Mouse (Mus musculus): ENCODE data around the gene Prdm1. TPM values are rescaled to one million over a fixed set of nuclear protein-coding genes. Genes with fewer than 3 reads are reported as not detected.

The Prdm1 gene
- total and polyA plus RNA-seq, 3 experiments = 8.9 to 29.1 (median 10.7) TPM

GRCm38 (mm10) chr10:44449666-44450065, 78.6 kb downstream of the Prdm1 start:
- DNase-seq (ENCODE audit: low spot score) (no peak), ATAC-seq (ENCODE audit: extremely low read depth, insufficient number of reproducible peaks, low FRiP score, poor library complexity, severe bottlenecking) (no peak)
- Histone ChIP-seq H3K4me1 (ENCODE audit: insufficient read depth, low read depth, low read length) (peaks cover 3% of the 10 kb centered on the region; the same call in 1 of the 2 replicates), H3K9me3 (replicated peaks) (no peaks in the 10 kb centered on the region), H3K36me3 (replicated peaks) (peaks cover 45% of the 10 kb centered on the region), H3K27me3 (ENCODE audit: insufficient read depth, low read length) (no peaks in the 10 kb centered on the region), H3K4me3 (ENCODE audit: low read depth, low read length) (no peak overlapping the region)
- TF ChIP-seq POLR2AphosphoS5 (IDR thresholded peaks at IDR 0.05; ENCODE audit: insufficient replicate concordance, low read depth, low read length) (no peak), GATA1 (IDR thresholded peaks at IDR 0.05; ENCODE audit: borderline replicate concordance, low read length) (no peak), CTCF (IDR thresholded peaks at IDR 0.05; ENCODE audit: low read depth, low read length) (no peak), GATA2 (IDR thresholded peaks at IDR 0.05; ENCODE audit: borderline replicate concordance, low read depth, low read length) (no peak), TAL1 (conservative IDR thresholded peaks at IDR 0.05; ENCODE audit: low read depth, low read length) (no peak)

DNA sequence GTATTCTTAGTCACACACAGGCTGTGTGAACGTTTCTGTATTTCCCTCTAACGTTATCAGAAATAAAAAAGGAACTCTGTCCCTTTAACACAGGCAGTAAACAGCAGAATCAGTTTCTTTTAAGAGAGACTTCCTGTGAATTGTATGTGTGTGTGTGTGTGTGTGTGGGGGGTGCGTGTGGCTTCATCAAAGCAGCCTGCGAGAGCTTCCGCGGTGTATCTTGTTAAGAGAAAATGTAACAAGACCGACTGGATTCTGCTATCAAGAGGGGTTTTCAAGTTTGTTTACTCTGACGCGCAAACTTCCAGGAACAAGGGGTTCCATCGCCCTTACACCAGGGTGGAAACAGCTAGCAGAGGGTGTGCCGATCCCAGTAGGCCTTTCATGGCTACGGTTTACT, 80.1 kb downstream of the Prdm1 start:
- H3K4me3 ChIP-seq (ENCODE audit: low read depth, low read length) = no peak overlapping the region
- ATAC-seq (ENCODE audit: extremely low read depth, insufficient number of reproducible peaks, low FRiP score, poor library complexity, severe bottlenecking) = no peak
- no peak for DNase-seq (ENCODE audit: low spot score)

GRCm38 (mm10) chr10:44447406-44448139, 80.7 kb downstream of the Prdm1 start:
- no peak overlapping the region for H3K4me3 ChIP-seq (ENCODE audit: low read depth, low read length)
- ATAC-seq (ENCODE audit: extremely low read depth, insufficient number of reproducible peaks, low FRiP score, poor library complexity, severe bottlenecking) (no peak), DNase-seq (ENCODE audit: low spot score) (no peak)
- peaks cover 5% of the 10 kb centered on the region for H3K4me1 ChIP-seq (ENCODE audit: insufficient read depth, low read depth, low read length)
- H3K27me3 ChIP-seq (ENCODE audit: insufficient read depth, low read length) = no peaks in the 10 kb centered on the region
- H3K9me3 ChIP-seq (replicated peaks) = no peaks in the 10 kb centered on the region
- H3K36me3 ChIP-seq (replicated peaks) = peaks cover 51% of the 10 kb centered on the region
- TF ChIP-seq POLR2AphosphoS5 (IDR thresholded peaks at IDR 0.05; ENCODE audit: insufficient replicate concordance, low read depth, low read length) (no peak), CTCF (IDR thresholded peaks at IDR 0.05; ENCODE audit: low read depth, low read length) (no peak)

More for the DNA sequence above, 80.1 kb downstream of the Prdm1 start:
- H3K36me3 ChIP-seq (replicated peaks) = peaks cover 51% of the 10 kb centered on the region
- no peak for TF ChIP-seq POLR2AphosphoS5 (IDR thresholded peaks at IDR 0.05; ENCODE audit: insufficient replicate concordance, low read depth, low read length)
- TF ChIP-seq GATA1 (IDR thresholded peaks at IDR 0.05; ENCODE audit: borderline replicate concordance, low read length) = no peak
- no peak for TF ChIP-seq GATA2 (IDR thresholded peaks at IDR 0.05; ENCODE audit: borderline replicate concordance, low read depth, low read length)
- TF ChIP-seq TAL1 (conservative IDR thresholded peaks at IDR 0.05; ENCODE audit: low read depth, low read length) = no peak
- no peak for TF ChIP-seq CTCF (IDR thresholded peaks at IDR 0.05; ENCODE audit: low read depth, low read length)
- H3K9me3 ChIP-seq (replicated peaks) = no peaks in the 10 kb centered on the region
- H3K4me1 ChIP-seq (ENCODE audit: insufficient read depth, low read depth, low read length) = peaks cover 5% of the 10 kb centered on the region
- H3K27me3 ChIP-seq (ENCODE audit: insufficient read depth, low read length) = no peaks in the 10 kb centered on the region

GRCm38 (mm10) chr10:44447001-44447400, 81.3 kb downstream of the Prdm1 start:
- DNase-seq (ENCODE audit: low spot score) (no peak), ATAC-seq (ENCODE audit: extremely low read depth, insufficient number of reproducible peaks, low FRiP score, poor library complexity, severe bottlenecking) (no peak)
- H3K36me3 ChIP-seq (replicated peaks) = peaks cover 54% of the 10 kb centered on the region

DNA sequence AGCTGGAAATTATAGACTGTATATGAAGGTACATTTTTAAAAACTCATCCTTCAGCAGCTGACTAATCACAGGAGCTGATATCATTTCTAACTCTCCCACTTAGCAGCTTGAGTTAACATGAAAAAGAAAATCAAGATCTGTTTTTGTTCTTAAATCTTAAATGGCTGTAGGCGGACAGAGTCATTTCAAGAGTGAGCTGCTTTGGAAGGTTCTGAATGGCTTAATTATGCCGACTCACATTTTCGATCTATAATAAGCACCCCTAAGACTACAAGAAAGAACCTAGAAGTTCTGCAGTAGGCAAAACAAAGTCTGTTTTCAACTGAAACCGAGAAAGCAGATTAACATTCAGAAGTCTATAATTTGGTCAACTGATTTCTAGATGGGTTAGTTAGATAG, 83.9 kb downstream of the Prdm1 start:
- Histone ChIP-seq H3K36me3 (replicated peaks) (peaks cover 69% of the 10 kb centered on the region), H3K9me3 (replicated peaks) (no peaks in the 10 kb centered on the region), H3K4me3 (ENCODE audit: low read depth, low read length) (no peak overlapping the region), H3K27me3 (ENCODE audit: insufficient read depth, low read length) (no peaks in the 10 kb centered on the region), H3K4me1 (ENCODE audit: insufficient read depth, low read depth, low read length) (peaks cover 5% of the 10 kb centered on the region)
- DNase-seq (ENCODE audit: low spot score) = no peak
- no peak for ATAC-seq (ENCODE audit: extremely low read depth, insufficient number of reproducible peaks, low FRiP score, poor library complexity, severe bottlenecking)
- TF ChIP-seq TAL1 (conservative IDR thresholded peaks at IDR 0.05; ENCODE audit: low read depth, low read length) = no peak
- no peak for TF ChIP-seq GATA2 (IDR thresholded peaks at IDR 0.05; ENCODE audit: borderline replicate concordance, low read depth, low read length)
- no peak for TF ChIP-seq CTCF (IDR thresholded peaks at IDR 0.05; ENCODE audit: low read depth, low read length)
- TF ChIP-seq POLR2AphosphoS5 (IDR thresholded peaks at IDR 0.05; ENCODE audit: insufficient replicate concordance, low read depth, low read length) = no peak
- no peak for TF ChIP-seq GATA1 (IDR thresholded peaks at IDR 0.05; ENCODE audit: borderline replicate concordance, low read length)

More at GRCm38 (mm10) chr10:44447001-44447400, 81.3 kb downstream of the Prdm1 start:
- no peak overlapping the region for H3K4me3 ChIP-seq (ENCODE audit: low read depth, low read length)
- TF ChIP-seq CTCF (IDR thresholded peaks at IDR 0.05; ENCODE audit: low read depth, low read length) (no peak), GATA1 (IDR thresholded peaks at IDR 0.05; ENCODE audit: borderline replicate concordance, low read length) (no peak), POLR2AphosphoS5 (IDR thresholded peaks at IDR 0.05; ENCODE audit: insufficient replicate concordance, low read depth, low read length) (no peak), TAL1 (conservative IDR thresholded peaks at IDR 0.05; ENCODE audit: low read depth, low read length) (no peak), GATA2 (IDR thresholded peaks at IDR 0.05; ENCODE audit: borderline replicate concordance, low read depth, low read length) (no peak)
- H3K9me3 ChIP-seq (replicated peaks) = no peaks in the 10 kb centered on the region
- H3K4me1 ChIP-seq (ENCODE audit: insufficient read depth, low read depth, low read length) = peaks cover 5% of the 10 kb centered on the region
- H3K27me3 ChIP-seq (ENCODE audit: insufficient read depth, low read length) = no peaks in the 10 kb centered on the region

DNA sequence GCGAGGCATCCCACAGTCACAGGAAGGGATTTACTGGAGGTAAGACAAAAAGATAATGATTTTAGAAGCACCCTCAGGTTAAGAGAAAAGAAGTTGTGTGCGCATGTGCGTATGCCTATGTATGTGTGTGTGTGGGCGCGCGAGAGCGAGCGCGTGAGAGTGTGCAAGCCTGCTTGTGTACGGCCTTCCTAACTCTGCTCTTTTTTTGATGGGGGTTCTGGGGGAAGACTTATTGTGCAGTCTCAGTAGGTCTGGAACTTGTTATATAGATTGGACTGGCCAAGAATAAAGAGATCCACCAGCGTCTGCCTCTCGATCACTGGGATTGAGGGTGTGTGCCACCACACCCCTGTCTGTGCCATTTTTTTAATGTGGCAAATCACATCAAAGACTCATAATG, 84.6 kb downstream of the Prdm1 start:
- TF ChIP-seq GATA1 (IDR thresholded peaks at IDR 0.05; ENCODE audit: borderline replicate concordance, low read length) (no peak), TAL1 (conservative IDR thresholded peaks at IDR 0.05; ENCODE audit: low read depth, low read length) (no peak), POLR2AphosphoS5 (IDR thresholded peaks at IDR 0.05; ENCODE audit: insufficient replicate concordance, low read depth, low read length) (no peak), GATA2 (IDR thresholded peaks at IDR 0.05; ENCODE audit: borderline replicate concordance, low read depth, low read length) (no peak), CTCF (IDR thresholded peaks at IDR 0.05; ENCODE audit: low read depth, low read length) (no peak)
- Histone ChIP-seq H3K4me1 (ENCODE audit: insufficient read depth, low read depth, low read length) (peaks cover 5% of the 10 kb centered on the region), H3K9me3 (replicated peaks) (no peaks in the 10 kb centered on the region), H3K36me3 (replicated peaks) (peaks cover 70% of the 10 kb centered on the region), H3K27me3 (ENCODE audit: insufficient read depth, low read length) (no peaks in the 10 kb centered on the region), H3K4me3 (ENCODE audit: low read depth, low read length) (no peak overlapping the region)
- DNase-seq (ENCODE audit: low spot score) (no peak), ATAC-seq (ENCODE audit: extremely low read depth, insufficient number of reproducible peaks, low FRiP score, poor library complexity, severe bottlenecking) (no peak)
